Mouse (Mus musculus) gastrocnemius, postnatal 10 days (tissue): ENCODE results near the gene Ovol1. TPM values are rescaled to one million over a fixed set of nuclear protein-coding genes. Genes with fewer than 3 reads are reported as not detected.

Source experiments
- DNase-seq: peaks from one replicate; pipeline ENCODE4 v3.0.0; 2021; ENCODE audit warnings: mixed read lengths
- total RNA-seq, 2 experiments: library from RNA; stranded (reverse); gene quantifications; 2 replicates each; pipeline ENCODE4 v1.2.3; 2021

The Ovol1 gene
- total RNA-seq, 2 experiments from 2014 or later: not detected

GRCm38 (mm10) chr19:5568470-5569140 is 8.2 kb upstream of the Ovol1 start:
- DNase-seq: peak; percentile 86

GRCm38 (mm10) chr19:5567534-5568469 is 7.4 kb upstream of the Ovol1 start, which contains the start of gene Ap5b1:
Gene Ap5b1 (plus strand): TSS chr19:5568025.
- peak; percentile 90 for DNase-seq

- no peak for DNase-seq
Measured at GRCm38 (mm10) chr19:5567180-5567533, 6.7 kb upstream of the Ovol1 start.

- no peak for DNase-seq
Measured at GRCm38 (mm10) chr19:5566316-5566715, 5.9 kb upstream of the Ovol1 start.

- DNase-seq: no peak
Measured at GRCm38 (mm10) chr19:5562776-5563175, 2.3 kb upstream of the Ovol1 start.

GRCm38 (mm10) chr19:5561886-5562285 is 1.4 kb upstream of the Ovol1 start:
- no peak for DNase-seq

GRCm38 (mm10) chr19:5561252-5561790 is 875 bp upstream of the Ovol1 start:
- DNase-seq: no peak

GRCm38 (mm10) chr19:5559631-5560456 is 602 bp downstream of the Ovol1 start:
- DNase-seq: no peak

GRCm38 (mm10) chr19:5559229-5559628 is 1.2 kb downstream of the Ovol1 start:
- no peak for DNase-seq

GRCm38 (mm10) chr19:5558770-5559169 is 1.7 kb downstream of the Ovol1 start:
- DNase-seq: no peak

GRCm38 (mm10) chr19:5558169-5558568 is 2.3 kb downstream of the Ovol1 start:
- DNase-seq: no peak

GRCm38 (mm10) chr19:5554212-5554611 is 6.2 kb downstream of the Ovol1 start:
- DNase-seq: no peak

GRCm38 (mm10) chr19:5553802-5554201 is 6.6 kb downstream of the Ovol1 start:
- no peak for DNase-seq

GRCm38 (mm10) chr19:5547471-5548056 is 12.9 kb downstream of the Ovol1 start:
- DNase-seq: no peak

- DNase-seq: no peak
Measured at GRCm38 (mm10) chr19:5544031-5544430, 16.4 kb downstream of the Ovol1 start.

- DNase-seq: no peak
Measured at GRCm38 (mm10) chr19:5543362-5543761, 17.1 kb downstream of the Ovol1 start.

- no peak for DNase-seq
Measured at GRCm38 (mm10) chr19:5538786-5539185, 21.7 kb downstream of the Ovol1 start.

GRCm38 (mm10) chr19:5532520-5532919 is 27.9 kb downstream of the Ovol1 start:
- DNase-seq: no peak

- DNase-seq: no peak
Measured at GRCm38 (mm10) chr19:5530138-5530524, 30.3 kb downstream of the Ovol1 start.

- peak; percentile 99 for DNase-seq
Measured at GRCm38 (mm10) chr19:5529325-5530137, 30.9 kb downstream of the Ovol1 start.

- no peak for DNase-seq
Measured at GRCm38 (mm10) chr19:5525204-5525603, 35.2 kb downstream of the Ovol1 start.
